Mouse (Mus musculus): Measurements from ENCODE around the gene Defb19. TPM values are rescaled to one million over a fixed set of nuclear protein-coding genes. Genes with fewer than 3 reads are reported as not detected.

Gene Defb19
- polyA plus RNA-seq, 1 experiment from 2014 or later = 4.8 TPM

GRCm38 (mm10) chr2:152616470-152616869, 36.4 kb upstream of the Defb19 start:
- Histone ChIP-seq H3K4me2 (no peak overlapping the region), H3K27ac (0 out of 2 replicates have a peak overlapping the region, but pooled peaks have one; percentile 11), H3K4me3 (replicated peaks) (no peak overlapping the region), H3K9me3 (replicated peaks) (no peaks in the 10 kb centered on the region), H3K36me3 (no peaks in the 10 kb centered on the region), H3K9ac (no peak overlapping the region), H3K27me3 (no peaks in the 10 kb centered on the region), H3K4me1 (peaks cover 15% of the 10 kb centered on the region)
- no peak for ATAC-seq (replicated peaks; ENCODE audit: low FRiP score)
- 52% methylated on average over 6 of the region's 6 CpGs for WGBS

- no peak overlapping the region for H3K9ac ChIP-seq
- H3K4me3 ChIP-seq (replicated peaks) = no peak overlapping the region
- H3K4me1 ChIP-seq = peaks cover 10% of the 10 kb centered on the region
- no peaks in the 10 kb centered on the region for H3K36me3 ChIP-seq
- no peaks in the 10 kb centered on the region for H3K27me3 ChIP-seq
- WGBS = 10% methylated on average over 7 of the region's 7 CpGs
- 0 out of 2 replicates have a peak overlapping the region, but pooled peaks have one; percentile 22 for H3K27ac ChIP-seq
- peak; percentile 71 for ATAC-seq (replicated peaks; ENCODE audit: low FRiP score)
- no peak overlapping the region for H3K4me2 ChIP-seq
- H3K9me3 ChIP-seq (replicated peaks) = no peaks in the 10 kb centered on the region
Measured at GRCm38 (mm10) chr2:152615563-152615962, 35.5 kb upstream of the Defb19 start.

GRCm38 (mm10) chr2:152612193-152612592, 32.1 kb upstream of the Defb19 start:
- peak; percentile 20; the same call in 1 of the 2 replicates for ATAC-seq (replicated peaks; ENCODE audit: low FRiP score)
- Histone ChIP-seq H3K4me2 (no peak overlapping the region), H3K9ac (no peak overlapping the region), H3K27me3 (no peaks in the 10 kb centered on the region), H3K4me3 (replicated peaks) (no peak overlapping the region), H3K27ac (no peak overlapping the region), H3K4me1 (peaks cover 17% of the 10 kb centered on the region), H3K36me3 (no peaks in the 10 kb centered on the region), H3K9me3 (replicated peaks) (no peaks in the 10 kb centered on the region)
- WGBS = 42% methylated on average over 7 of the region's 8 CpGs

- 100% methylated on average over 1 of the region's 1 CpGs for WGBS
- no peak for ATAC-seq (replicated peaks; ENCODE audit: low FRiP score)
- no peak overlapping the region for H3K9ac ChIP-seq
Measured at GRCm38 (mm10) chr2:152608719-152609118, 28.6 kb upstream of the Defb19 start.

GRCm38 (mm10) chr2:152607746-152608145, 27.6 kb upstream of the Defb19 start:
- Histone ChIP-seq H3K27ac (peak overlapping the region; percentile 78), H3K9me3 (replicated peaks) (no peaks in the 10 kb centered on the region), H3K4me3 (replicated peaks) (no peak overlapping the region), H3K36me3 (no peaks in the 10 kb centered on the region), H3K9ac (no peak overlapping the region), H3K4me2 (0 out of 2 replicates have a peak overlapping the region, but pooled peaks have one; percentile 12), H3K27me3 (no peaks in the 10 kb centered on the region), H3K4me1 (peaks cover 30% of the 10 kb centered on the region)
- 10% methylated on average over 6 of the region's 6 CpGs for WGBS
- peak; percentile 57 for ATAC-seq (replicated peaks; ENCODE audit: low FRiP score)

More at GRCm38 (mm10) chr2:152608719-152609118, 28.6 kb upstream of the Defb19 start:
- H3K27me3 ChIP-seq = no peaks in the 10 kb centered on the region
- peaks cover 30% of the 10 kb centered on the region for H3K4me1 ChIP-seq
- H3K4me3 ChIP-seq (replicated peaks) = no peak overlapping the region
- peak overlapping the region; percentile 78 for H3K27ac ChIP-seq
- H3K4me2 ChIP-seq = no peak overlapping the region
- H3K36me3 ChIP-seq = no peaks in the 10 kb centered on the region
- no peaks in the 10 kb centered on the region for H3K9me3 ChIP-seq (replicated peaks)

GRCm38 (mm10) chr2:152604057-152604456, 23.9 kb upstream of the Defb19 start, which contains the start of gene Defb36:
TSS of gene Defb36 (plus strand) at chr2:152604327.
- Histone ChIP-seq H3K9me3 (replicated peaks) (no peaks in the 10 kb centered on the region), H3K27ac (no peak within 1 kb of the TSS), H3K9ac (no peak within 1 kb of the TSS), H3K36me3 (no peaks in the 10 kb centered on the region), H3K4me3 (replicated peaks) (no peak within 1 kb of the TSS), H3K27me3 (no peaks in the 10 kb centered on the region), H3K4me2 (no peak within 1 kb of the TSS), H3K4me1 (peaks cover 27% of the 10 kb centered on the region)
- 81% methylated on average over 15 of the region's 15 CpGs for WGBS
- ATAC-seq (replicated peaks; ENCODE audit: low FRiP score) = no peak

- ATAC-seq (replicated peaks; ENCODE audit: low FRiP score) = no peak
- Histone ChIP-seq H3K9ac (no peak overlapping the region), H3K36me3 (no peaks in the 10 kb centered on the region), H3K4me2 (no peak overlapping the region), H3K27ac (no peak overlapping the region), H3K4me3 (replicated peaks) (no peak overlapping the region), H3K27me3 (no peaks in the 10 kb centered on the region), H3K4me1 (peaks cover 5% of the 10 kb centered on the region; the same call in 1 of the 2 replicates), H3K9me3 (replicated peaks) (no peaks in the 10 kb centered on the region)
- WGBS = 69% methylated on average over 4 of the region's 4 CpGs
Measured at GRCm38 (mm10) chr2:152601275-152601960, 21.3 kb upstream of the Defb19 start.

GRCm38 (mm10) chr2:152600076-152600475, 20.0 kb upstream of the Defb19 start:
- 75% methylated on average over 6 of the region's 6 CpGs for WGBS
- Histone ChIP-seq H3K4me1 (no peaks in the 10 kb centered on the region), H3K4me3 (replicated peaks) (no peak overlapping the region), H3K4me2 (no peak overlapping the region), H3K9ac (no peak overlapping the region), H3K27me3 (no peaks in the 10 kb centered on the region), H3K27ac (no peak overlapping the region), H3K9me3 (replicated peaks) (no peaks in the 10 kb centered on the region), H3K36me3 (no peaks in the 10 kb centered on the region)
- no peak for ATAC-seq (replicated peaks; ENCODE audit: low FRiP score)

- Histone ChIP-seq H3K27ac (no peak within 1 kb of the TSS), H3K27me3 (no peaks in the 10 kb centered on the region), H3K4me3 (replicated peaks) (no peak within 1 kb of the TSS), H3K4me1 (no peaks in the 10 kb centered on the region), H3K9ac (no peak within 1 kb of the TSS), H3K9me3 (replicated peaks) (no peaks in the 10 kb centered on the region), H3K4me2 (no peak within 1 kb of the TSS), H3K36me3 (no peaks in the 10 kb centered on the region)
- ATAC-seq (replicated peaks; ENCODE audit: low FRiP score) = no peak
- 64% methylated on average over 7 of the region's 7 CpGs for WGBS
Measured at GRCm38 (mm10) chr2:152599299-152599698, 19.2 kb upstream of the Defb19 start, which contains the start of gene Defb45. TSS of gene Defb45 (minus strand) at chr2:152599399.

- H3K9me3 ChIP-seq (replicated peaks) = no peaks in the 10 kb centered on the region
- H3K9ac ChIP-seq = no peak overlapping the region
- peaks cover 10% of the 10 kb centered on the region for H3K4me1 ChIP-seq
- 32% methylated on average over 6 of the region's 6 CpGs for WGBS
- H3K4me3 ChIP-seq (replicated peaks) = no peak overlapping the region
- H3K36me3 ChIP-seq = no peaks in the 10 kb centered on the region
- no peaks in the 10 kb centered on the region for H3K27me3 ChIP-seq
- H3K4me2 ChIP-seq = no peak overlapping the region
- ATAC-seq (replicated peaks; ENCODE audit: low FRiP score) = no peak
- no peak overlapping the region for H3K27ac ChIP-seq
Measured at GRCm38 (mm10) chr2:152589021-152589420, 8.9 kb upstream of the Defb19 start.

GRCm38 (mm10) chr2:152588450-152588849, 8.3 kb upstream of the Defb19 start:
- peaks cover 10% of the 10 kb centered on the region for H3K4me1 ChIP-seq
- H3K4me2 ChIP-seq = no peak overlapping the region
- peak overlapping the region; percentile 5; the same call in 1 of the 2 replicates for H3K27ac ChIP-seq
- H3K36me3 ChIP-seq = no peaks in the 10 kb centered on the region
- no peaks in the 10 kb centered on the region for H3K9me3 ChIP-seq (replicated peaks)
- no peaks in the 10 kb centered on the region for H3K27me3 ChIP-seq
- H3K4me3 ChIP-seq (replicated peaks) = no peak overlapping the region
- 33% methylated on average over 2 of the region's 2 CpGs for WGBS
- no peak overlapping the region for H3K9ac ChIP-seq
- no peak for ATAC-seq (replicated peaks; ENCODE audit: low FRiP score)

- Histone ChIP-seq H3K9ac (no peak overlapping the region), H3K9me3 (replicated peaks) (no peaks in the 10 kb centered on the region), H3K36me3 (no peaks in the 10 kb centered on the region), H3K27me3 (no peaks in the 10 kb centered on the region), H3K27ac (no peak overlapping the region), H3K4me2 (no peak overlapping the region), H3K4me1 (peaks cover 10% of the 10 kb centered on the region), H3K4me3 (replicated peaks) (no peak overlapping the region)
- ATAC-seq (replicated peaks; ENCODE audit: low FRiP score) = no peak
- 76% methylated on average over 4 of the region's 4 CpGs for WGBS
Measured at GRCm38 (mm10) chr2:152586926-152587560, 6.9 kb upstream of the Defb19 start.
